Mouse (Mus musculus) layer of hippocampus, adult 18-20 months (tissue): Measurements from ENCODE around the gene Stk38l. TPM values are rescaled to one million over a fixed set of nuclear protein-coding genes. Genes with fewer than 3 reads are reported as not detected.

Experiments
- total RNA-seq, 2 experiments: library from RNA; stranded (reverse); gene quantifications; 2 replicates each; pipeline ENCODE4 v1.2.3; 2021

Stk38l gene
- total RNA-seq, 2 experiments from 2014 or later, result 22.4 to 24.5 TPM

Other genes starting within 250 kb of the Stk38l start
- 10 to 100 TPM; 18.6 to 19.8 TPM for gene Itpr2, start 222.8 kb upstream of the Stk38l start, total RNA-seq
- gene Fgfr1op2, start 147.8 kb upstream of the Stk38l start, total RNA-seq, result 100 to 1,000 TPM; 109 to 112 TPM
- 10 to 100 TPM; 38.0 to 43.8 TPM for gene Ints13, start 147.2 kb upstream of the Stk38l start, total RNA-seq
- 10 to 100 TPM; 44.5 to 48.1 TPM for gene Med21, start 82.4 kb upstream of the Stk38l start, total RNA-seq
- gene Tm7sf3, start 82.2 kb upstream of the Stk38l start, total RNA-seq, result 10 to 100 TPM; 43.7 to 44.0 TPM
- gene Arntl2, start 71.1 kb downstream of the Stk38l start, total RNA-seq, result 1 to 10 TPM; 6.0 to 8.1 TPM
- not detected for gene Smco2, start 125.1 kb downstream of the Stk38l start, total RNA-seq
- gene Ppfibp1, start 163.5 kb downstream of the Stk38l start, total RNA-seq, result 10 to 100 TPM; 34.8 to 39.9 TPM
- not detected for gene 1700034J05Rik, start 229.4 kb downstream of the Stk38l start, total RNA-seq